Mouse (Mus musculus): Measurements from ENCODE around the gene Psmb7. TPM values are rescaled to one million over a fixed set of nuclear protein-coding genes. Genes with fewer than 3 reads are reported as not detected.

The Psmb7 gene
- polyA plus RNA-seq, 1 experiment from 2014 or later: 309 TPM

GRCm38 (mm10) chr2:38578602-38579521, 65.0 kb downstream of the Psmb7 start:
- no peak for DNase-seq (ENCODE audit: low spot score)
- peaks cover 18% of the 10 kb centered on the region; the same call in 1 of the 2 replicates for H3K4me1 ChIP-seq
- 66% methylated on average over 13 of the region's 13 CpGs for WGBS
- peaks cover 61% of the 10 kb centered on the region for H3K36me3 ChIP-seq
- no peaks in the 10 kb centered on the region for H3K27me3 ChIP-seq (ENCODE audit: insufficient read depth, poor library complexity, severe bottlenecking)
- no peaks in the 10 kb centered on the region for H3K9me3 ChIP-seq
- no peak overlapping the region for H3K4me3 ChIP-seq
- no peak overlapping the region for H3K27ac ChIP-seq

GRCm38 (mm10) chr2:38574697-38575096, 69.2 kb downstream of the Psmb7 start:
- Histone ChIP-seq H3K9me3 (no peaks in the 10 kb centered on the region), H3K36me3 (peaks cover 76% of the 10 kb centered on the region), H3K4me1 (0 out of 2 replicates have a peak, but pooled peaks cover 7% of the 10 kb centered on the region), H3K4me3 (no peak overlapping the region), H3K27ac (no peak overlapping the region), H3K27me3 (ENCODE audit: insufficient read depth, poor library complexity, severe bottlenecking) (no peaks in the 10 kb centered on the region)
- 89% methylated on average over 2 of the region's 2 CpGs for WGBS
- no peak for DNase-seq (ENCODE audit: low spot score)

- Histone ChIP-seq H3K27ac (0 out of 2 replicates have a peak overlapping the region, but pooled peaks have one; percentile 22), H3K27me3 (ENCODE audit: insufficient read depth, poor library complexity, severe bottlenecking) (no peaks in the 10 kb centered on the region), H3K36me3 (peaks cover 74% of the 10 kb centered on the region), H3K9me3 (no peaks in the 10 kb centered on the region), H3K4me1 (no peaks in the 10 kb centered on the region; the same call in 1 of the 2 replicates), H3K4me3 (no peak overlapping the region)
- whole genome bisulfite sequencing: 93% methylated on average over 23 of the region's 23 CpGs
- DNase-seq (ENCODE audit: low spot score): no peak
Observed at GRCm38 (mm10) chr2:38571971-38572601, 71.8 kb downstream of the Psmb7 start.

- H3K4me3 ChIP-seq: no peak overlapping the region
- H3K36me3 ChIP-seq: peaks cover 62% of the 10 kb centered on the region
Observed at GRCm38 (mm10) chr2:38562596-38562995, 81.3 kb downstream of the Psmb7 start.

GRCm38 (mm10) chr2:38560296-38561227, 83.3 kb downstream of the Psmb7 start:
- no peaks in the 10 kb centered on the region for H3K27me3 ChIP-seq (ENCODE audit: insufficient read depth, poor library complexity, severe bottlenecking)
- H3K4me3 ChIP-seq: no peak overlapping the region
- no peak for DNase-seq (ENCODE audit: low spot score)
- WGBS: 75% methylated on average over 17 of the region's 17 CpGs
- H3K4me1 ChIP-seq: peaks cover 20% of the 10 kb centered on the region
- H3K9me3 ChIP-seq: no peaks in the 10 kb centered on the region
- H3K27ac ChIP-seq: peak overlapping the region; percentile 47; the same call in 1 of the 2 replicates
- peaks cover 50% of the 10 kb centered on the region for H3K36me3 ChIP-seq

More at GRCm38 (mm10) chr2:38562596-38562995, 81.3 kb downstream of the Psmb7 start:
- 86% methylated on average over 4 of the region's 4 CpGs for WGBS
- Histone ChIP-seq H3K27ac (no peak overlapping the region), H3K4me1 (peaks cover 10% of the 10 kb centered on the region), H3K9me3 (no peaks in the 10 kb centered on the region), H3K27me3 (ENCODE audit: insufficient read depth, poor library complexity, severe bottlenecking) (no peaks in the 10 kb centered on the region)
- DNase-seq (ENCODE audit: low spot score): no peak

DNA sequence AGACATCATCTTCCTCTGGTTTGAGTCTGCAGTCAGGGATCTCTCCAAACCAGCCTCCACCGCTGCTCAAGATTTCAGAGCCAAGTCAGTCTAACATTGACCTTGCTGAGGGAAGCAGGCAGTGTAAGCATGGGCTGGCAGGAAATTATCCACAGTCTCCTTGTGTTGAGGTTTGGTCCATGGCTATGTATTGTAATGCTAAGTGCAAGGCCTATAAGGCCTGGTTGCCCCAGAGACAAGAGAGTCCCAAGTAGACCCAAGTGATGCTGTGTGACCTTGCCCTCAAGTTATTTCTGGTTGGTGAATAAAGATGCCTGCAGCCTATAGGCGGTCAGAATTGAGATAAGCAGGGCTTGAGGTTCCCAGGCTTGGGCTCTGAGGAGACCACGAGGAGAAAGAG, 87.2 kb downstream of the Psmb7 start:
- Histone ChIP-seq H3K4me3 (no peak overlapping the region), H3K36me3 (peaks cover 42% of the 10 kb centered on the region), H3K27ac (no peak overlapping the region), H3K27me3 (ENCODE audit: insufficient read depth, poor library complexity, severe bottlenecking) (no peaks in the 10 kb centered on the region), H3K9me3 (no peaks in the 10 kb centered on the region), H3K4me1 (peaks cover 32% of the 10 kb centered on the region)
- DNase-seq (ENCODE audit: low spot score): no peak
- WGBS: 73% methylated on average over 3 of the region's 3 CpGs

DNA sequence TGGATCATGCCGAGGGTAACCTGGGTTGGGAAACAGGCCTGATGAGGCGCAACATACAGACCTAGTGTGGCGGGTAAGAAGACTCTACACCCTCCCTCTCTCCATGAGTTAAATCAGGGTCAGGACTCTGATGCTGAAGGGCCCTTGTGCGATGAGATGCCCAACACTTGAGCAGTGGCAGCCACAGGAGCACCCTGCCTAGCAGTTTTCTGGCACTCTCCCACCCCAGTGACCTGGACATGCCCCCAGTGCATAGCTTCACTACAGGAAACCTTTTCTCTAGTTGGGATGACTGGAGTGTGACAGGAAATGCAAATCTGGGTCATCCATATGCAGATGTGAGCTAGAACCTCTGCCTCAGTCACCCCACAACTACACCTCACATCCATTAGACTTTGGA, 88.2 kb downstream of the Psmb7 start:
- Histone ChIP-seq H3K27me3 (ENCODE audit: insufficient read depth, poor library complexity, severe bottlenecking) (no peaks in the 10 kb centered on the region), H3K4me1 (peaks cover 29% of the 10 kb centered on the region), H3K4me3 (no peak overlapping the region), H3K27ac (no peak overlapping the region), H3K9me3 (no peaks in the 10 kb centered on the region), H3K36me3 (peaks cover 41% of the 10 kb centered on the region)
- DNase-seq (ENCODE audit: low spot score): no peak
- 91% methylated on average over 4 of the region's 4 CpGs for WGBS

DNA sequence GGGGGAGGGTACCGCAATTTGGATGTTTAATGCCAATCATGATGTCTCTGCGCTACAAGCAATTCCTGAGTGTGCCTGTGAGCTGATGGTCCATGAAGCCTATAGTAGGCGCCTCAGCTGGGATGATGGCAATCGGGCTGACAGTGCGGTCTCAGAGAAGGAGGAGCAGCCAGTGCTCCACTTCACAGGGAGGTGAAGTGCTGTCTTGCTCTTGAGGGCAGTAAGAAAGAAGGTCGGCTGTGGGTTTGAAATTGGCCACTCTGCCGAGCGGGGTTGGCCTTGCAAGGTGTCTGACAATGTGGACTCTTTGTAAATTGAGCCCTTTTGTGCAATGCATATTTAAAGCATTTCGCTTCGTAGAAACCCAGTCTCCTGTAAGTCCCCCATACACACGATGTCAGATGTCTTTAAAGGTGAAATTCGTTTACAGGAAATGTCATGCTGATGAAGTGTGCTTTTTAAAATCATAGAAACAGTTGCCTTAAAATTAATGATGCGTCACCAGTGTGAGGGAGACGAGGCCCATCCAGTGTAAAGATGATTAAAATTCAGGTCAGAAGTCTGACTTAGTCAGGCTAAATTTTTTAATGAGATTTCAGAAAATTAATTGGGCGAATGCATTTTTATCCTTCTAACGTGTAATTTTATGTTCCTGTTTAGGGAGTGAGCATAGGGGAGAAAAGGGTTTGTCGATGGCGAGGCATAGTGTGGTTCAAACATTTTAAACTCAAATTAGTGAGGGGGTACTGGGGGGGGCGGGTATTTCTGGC, 89.5 kb downstream of the Psmb7 start:
- DNase-seq (ENCODE audit: low spot score): no peak
- Histone ChIP-seq H3K9me3 (no peaks in the 10 kb centered on the region), H3K4me3 (no peak overlapping the region), H3K27ac (no peak overlapping the region), H3K27me3 (ENCODE audit: insufficient read depth, poor library complexity, severe bottlenecking) (no peaks in the 10 kb centered on the region), H3K36me3 (peaks cover 31% of the 10 kb centered on the region), H3K4me1 (peaks cover 29% of the 10 kb centered on the region)
- 83% methylated on average over 19 of the region's 19 CpGs for WGBS

GRCm38 (mm10) chr2:38552004-38552443, 91.9 kb downstream of the Psmb7 start:
- Histone ChIP-seq H3K27me3 (ENCODE audit: insufficient read depth, poor library complexity, severe bottlenecking) (no peaks in the 10 kb centered on the region), H3K4me3 (no peak overlapping the region), H3K27ac (no peak overlapping the region), H3K9me3 (no peaks in the 10 kb centered on the region), H3K4me1 (peaks cover 52% of the 10 kb centered on the region), H3K36me3 (peaks cover 17% of the 10 kb centered on the region; the same call in 1 of the 2 replicates)
- DNase-seq (ENCODE audit: low spot score): no peak
- 83% methylated on average over 15 of the region's 15 CpGs for WGBS

GRCm38 (mm10) chr2:38547793-38548517, 95.9 kb downstream of the Psmb7 start:
- WGBS: 70% methylated on average over 11 of the region's 11 CpGs
- H3K9me3 ChIP-seq: no peaks in the 10 kb centered on the region
- H3K27ac ChIP-seq: peak overlapping the region; percentile 36; the same call in 1 of the 2 replicates
- no peak overlapping the region for H3K4me3 ChIP-seq
- H3K36me3 ChIP-seq: peaks cover 17% of the 10 kb centered on the region; the same call in 1 of the 2 replicates
- peaks cover 68% of the 10 kb centered on the region for H3K4me1 ChIP-seq
- H3K27me3 ChIP-seq (ENCODE audit: insufficient read depth, poor library complexity, severe bottlenecking): no peaks in the 10 kb centered on the region
- DNase-seq (ENCODE audit: low spot score): no peak

GRCm38 (mm10) chr2:38546748-38547147, 97.1 kb downstream of the Psmb7 start:
- no peak for DNase-seq (ENCODE audit: low spot score)
- no peaks in the 10 kb centered on the region for H3K27me3 ChIP-seq (ENCODE audit: insufficient read depth, poor library complexity, severe bottlenecking)
- peaks cover 9% of the 10 kb centered on the region; the same call in 1 of the 2 replicates for H3K36me3 ChIP-seq
- peaks cover 80% of the 10 kb centered on the region for H3K4me1 ChIP-seq
- H3K9me3 ChIP-seq: no peaks in the 10 kb centered on the region
- WGBS: 72% methylated on average over 5 of the region's 5 CpGs
- H3K27ac ChIP-seq: peak overlapping the region; percentile 76
- no peak overlapping the region for H3K4me3 ChIP-seq

All from heart, embryonic 10.5 days (tissue).